ENCODE assay signal across 8 mouse cellular contexts in genomic region chr19:47919126-47919965, GRCm38 (mm10). TPM values are rescaled to one million over a fixed set of nuclear protein-coding genes. Genes with fewer than 3 reads are reported as not detected.
DNase-seq lines count a peak whose midpoint lies in the region; ATAC-seq and TF ChIP-seq lines count a peak whose summit lies in the region.

Cfap43 (minus strand) TSS chr19:47919287.
Itprip (minus strand) TSS chr19:47919299.

- peaks cover under 1% of the 10 kb centered on the region for H3K36me3 ChIP-seq in erythroblast, embryonic 14.5 days (ENCODE audit: control insufficient read depth)
- H3K36me3 ChIP-seq in heart, embryonic 13.5 days, result no peaks in the 10 kb centered on the region
- no peaks in the 10 kb centered on the region for H3K36me3 ChIP-seq in kidney, postnatal 0 days (ENCODE audit: insufficient read depth, low read length)
- H3K36me3 ChIP-seq in liver, embryonic 11.5 days (ENCODE audit: control insufficient read depth, insufficient read depth, low read length), result no peaks in the 10 kb centered on the region
- no peaks in the 10 kb centered on the region for H3K36me3 ChIP-seq in myocyte (ENCODE audit: control insufficient read depth, insufficient read depth)
- H3K36me3 ChIP-seq in splenic B cell, adult 2 months (ENCODE audit: control insufficient read depth, insufficient read depth, low read length, poor library complexity, severe bottlenecking), result no peaks in the 10 kb centered on the region; the same call in 1 of the 2 replicates

- peaks cover 48% of the 10 kb centered on the region for H3K79me2 ChIP-seq in myocyte (ENCODE audit: control insufficient read depth, insufficient read depth)

- peak within 1 kb of the TSS; percentile 97 for H3K9ac ChIP-seq in heart, embryonic 13.5 days
- H3K9ac ChIP-seq in kidney, postnatal 0 days (ENCODE audit: low read depth, low read length), result peak within 1 kb of the TSS; percentile 81
- peak within 1 kb of the TSS; percentile 83 for H3K9ac ChIP-seq in liver, embryonic 11.5 days (ENCODE audit: low read depth, low read length)

- peak within 1 kb of the TSS; percentile 94 for H3K4me3 ChIP-seq in erythroblast, embryonic 14.5 days (replicated peaks)
- peak within 1 kb of the TSS; percentile 94 for H3K4me3 ChIP-seq in heart, embryonic 13.5 days
- H3K4me3 ChIP-seq in kidney, postnatal 0 days (replicated peaks; ENCODE audit: low read depth, low read length), result peak within 1 kb of the TSS; percentile 84
- H3K4me3 ChIP-seq in liver, embryonic 11.5 days (ENCODE audit: low read depth, low read length), result peak within 1 kb of the TSS; percentile 84
- H3K4me3 ChIP-seq in myocyte, result peak within 1 kb of the TSS; percentile 96

- peak within 1 kb of the TSS; percentile 18 for H3ac ChIP-seq in myocyte (ENCODE audit: control insufficient read depth, insufficient read length)

- DNase-seq in 3134 (ENCODE audit: extremely low read depth, insufficient read length, low spot score), result peak; percentile 97
- peak; percentile 78 for DNase-seq in adrenal gland, adult 8-10 months
- peak; percentile 96 for DNase-seq in kidney, postnatal 0 days (ENCODE audit: low spot score)
- peak; percentile 89 for DNase-seq in liver, embryonic 11.5 days (ENCODE audit: low spot score)
- peak; percentile 90 for DNase-seq in splenic B cell, adult 2 months (ENCODE audit: low read depth, low spot score)

- H3K27me3 ChIP-seq in erythroblast, embryonic 14.5 days (ENCODE audit: control insufficient read depth), result peaks cover 7% of the 10 kb centered on the region; the same call in 1 of the 2 replicates
- H3K27me3 ChIP-seq in heart, embryonic 13.5 days (replicated peaks), result no peaks in the 10 kb centered on the region
- H3K27me3 ChIP-seq in kidney, postnatal 0 days (ENCODE audit: insufficient read depth, low read length), result no peaks in the 10 kb centered on the region
- H3K27me3 ChIP-seq in liver, embryonic 11.5 days (replicated peaks; ENCODE audit: control insufficient read depth, insufficient read depth, low read length), result no peaks in the 10 kb centered on the region
- no peaks in the 10 kb centered on the region for H3K27me3 ChIP-seq in myocyte (ENCODE audit: control insufficient read depth, insufficient read depth, insufficient read length)
- H3K27me3 ChIP-seq in splenic B cell, adult 2 months (ENCODE audit: control insufficient read depth, insufficient read depth, low read length, poor library complexity, severe bottlenecking), result no peaks in the 10 kb centered on the region

- ATAC-seq in heart, embryonic 13.5 days (ENCODE audit: extremely low read depth, insufficient number of reproducible peaks, low FRiP score, low TSS enrichment), result peak; percentile 76
- peak; percentile 78 for ATAC-seq in kidney, postnatal 0 days (replicated peaks; ENCODE audit: low FRiP score, low read depth)
- ATAC-seq in liver, embryonic 11.5 days (replicated peaks; ENCODE audit: low FRiP score), result peak; percentile 86

- H3K9me3 ChIP-seq in erythroblast, embryonic 14.5 days (ENCODE audit: control insufficient read depth, low read length), result no peaks in the 10 kb centered on the region
- H3K9me3 ChIP-seq in heart, embryonic 13.5 days, result no peaks in the 10 kb centered on the region
- no peaks in the 10 kb centered on the region for H3K9me3 ChIP-seq in kidney, postnatal 0 days (replicated peaks; ENCODE audit: low read length)
- no peaks in the 10 kb centered on the region for H3K9me3 ChIP-seq in liver, embryonic 11.5 days (ENCODE audit: control insufficient read depth, low read length)

- H3K4me2 ChIP-seq in heart, embryonic 13.5 days, result peak within 1 kb of the TSS; percentile 83
- H3K4me2 ChIP-seq in kidney, postnatal 0 days (ENCODE audit: low read length), result peak within 1 kb of the TSS; percentile 83
- peak within 1 kb of the TSS; percentile 79 for H3K4me2 ChIP-seq in liver, embryonic 11.5 days
- peak within 1 kb of the TSS; percentile 86 for H3K4me2 ChIP-seq in myocyte (ENCODE audit: low read depth)

- H3K4me1 ChIP-seq in erythroblast, embryonic 14.5 days (ENCODE audit: control insufficient read depth), result peaks cover 42% of the 10 kb centered on the region
- H3K4me1 ChIP-seq in heart, embryonic 13.5 days, result peaks cover 58% of the 10 kb centered on the region
- H3K4me1 ChIP-seq in kidney, postnatal 0 days (replicated peaks; ENCODE audit: insufficient read depth, low read length), result no peaks in the 10 kb centered on the region
- peaks cover 13% of the 10 kb centered on the region for H3K4me1 ChIP-seq in liver, embryonic 11.5 days (replicated peaks; ENCODE audit: control insufficient read depth, insufficient read depth, low read length)

- peak; percentile 65 for TF ChIP-seq CTCF in kidney, postnatal 0 days (IDR thresholded peaks at IDR 0.05; ENCODE audit: low read depth)

- under 1% methylated on average over 48 of the region's 48 CpGs for WGBS in heart, embryonic 13.5 days
- WGBS in kidney, postnatal 0 days, result under 1% methylated on average over 48 of the region's 48 CpGs
- WGBS in liver, embryonic 11.5 days, result under 1% methylated on average over 48 of the region's 48 CpGs

- TF ChIP-seq POLR2A in myocyte (IDR thresholded peaks at IDR 0.05; ENCODE audit: insufficient read length, low read depth), result peak; percentile 56

- peak within 1 kb of the TSS; percentile 96 for H3K27ac ChIP-seq in heart, embryonic 13.5 days (replicated peaks)
- H3K27ac ChIP-seq in kidney, postnatal 0 days, result peak within 1 kb of the TSS; percentile 96
- peak within 1 kb of the TSS; percentile 80 for H3K27ac ChIP-seq in liver, embryonic 11.5 days (ENCODE audit: low read depth, low read length)

TF ChIP-seq in myocyte, 11 proteins besides CTCF, POLR2A, EP300 and RAD21:
- TF ChIP-seq E2F4 (IDR thresholded peaks at IDR 0.05; ENCODE audit: insufficient read depth) (peak; percentile 77), SRF (IDR thresholded peaks at IDR 0.05; ENCODE audit: control insufficient read depth, insufficient read length, low read depth) (peak; percentile 68), TCF3 (IDR thresholded peaks at IDR 0.05; ENCODE audit: insufficient read length, low read depth) (no peak), MYOG (IDR thresholded peaks at IDR 0.05; ENCODE audit: control insufficient read depth in 1 of 3, insufficient read depth in 1 of 3, insufficient read length in 2 of 3, low read depth in 2 of 3) (peak in 1 of 3 experiments; percentile 15)

RNA-seq across cellular contexts. Expression of gene Cfap43, which starts in this region (rescaled TPM):
- not detected for total RNA-seq in adrenal gland, adult 8-10 months (2022)
- not detected in 2 replicates for polyA plus RNA-seq in erythroblast, embryonic 14.5 days (2012)
- 0.09 and 0.15 TPM in 2 replicates for polyA plus RNA-seq in heart, embryonic 13.5 days (2015; fragmentation: Nextera tagmentation; extraction: Ambion mirVana)
- 0.06 and 0.16 TPM in 2 replicates for polyA plus RNA-seq in kidney, postnatal 0 days (2015; fragmentation: Nextera tagmentation; extraction: Ambion mirVana)
- polyA plus RNA-seq in liver, embryonic 11.5 days (2014; fragmentation: Nextera tagmentation; extraction: Ambion mirVana), result 0.04 TPM in 1 of 2 replicates, not detected in the other
- 0.02 TPM for polyA plus RNA-seq in myocyte (2012; fragmentation: generic; extraction: Trizol)

RNA-seq across cellular contexts. Expression of gene Itprip, which starts in this region (rescaled TPM):
- 10 to 100 TPM; 12.4 to 23.1 (median 17.1) TPM for total RNA-seq in adrenal gland, adult 8-10 months (2022)
- polyA plus RNA-seq in erythroblast, embryonic 14.5 days (2012), result 0.18 and 0.23 TPM in 2 replicates
- 19.9 and 20.4 TPM in 2 replicates for polyA plus RNA-seq in heart, embryonic 13.5 days (2015; fragmentation: Nextera tagmentation; extraction: Ambion mirVana)
- 10.7 and 12.1 TPM in 2 replicates for polyA plus RNA-seq in kidney, postnatal 0 days (2015; fragmentation: Nextera tagmentation; extraction: Ambion mirVana)
- polyA plus RNA-seq in liver, embryonic 11.5 days (2014; fragmentation: Nextera tagmentation; extraction: Ambion mirVana), result 9.2 and 9.8 TPM in 2 replicates
- polyA plus RNA-seq in myocyte (2012; fragmentation: generic; extraction: Trizol), result 54.1 TPM

Comparison
In these comparisons a context has a peak if more than half of its experiments do, and no peak if none do; other contexts are left out.
1. Peak in every context shown above with its lines: DNase-seq, ATAC-seq, H3K4me3 ChIP-seq and H3K27ac ChIP-seq.